Mouse (Mus musculus): ENCODE measurements around the gene Mocs2. TPM values are rescaled to one million over a fixed set of nuclear protein-coding genes. Genes with fewer than 3 reads are reported as not detected.

Mocs2 gene
- 0.11 and 0.19 TPM in 2 replicates for polyA plus RNA-seq (2012)

DNA sequence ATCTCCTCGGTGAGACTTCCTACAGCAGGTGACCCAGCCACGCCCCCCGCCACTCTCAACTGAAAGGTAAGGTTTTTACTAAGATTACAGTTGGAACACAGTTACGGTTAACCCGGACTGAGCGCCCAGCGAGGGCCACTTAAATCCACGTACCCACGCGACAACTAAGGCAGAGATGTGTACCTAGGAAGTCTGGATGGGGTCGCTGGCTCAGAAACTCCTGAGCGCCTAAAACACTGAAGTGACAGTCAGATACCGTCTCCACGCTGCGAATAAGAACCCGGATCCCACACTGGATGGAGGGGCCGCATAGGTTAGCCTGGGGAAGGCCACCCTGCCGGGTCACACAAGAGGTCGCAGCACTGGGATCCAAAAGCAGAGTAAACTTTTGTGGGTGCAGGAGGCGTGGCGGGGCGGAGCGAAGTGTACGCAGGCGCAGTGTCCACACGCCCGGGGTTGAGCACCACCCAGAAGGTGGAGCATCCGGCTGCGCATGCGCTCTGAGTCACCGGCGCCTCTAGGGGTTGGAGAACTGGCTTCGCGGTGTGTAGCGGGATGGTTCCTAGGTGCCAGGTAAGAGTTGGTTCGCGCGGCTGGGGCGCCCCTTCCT lies at the start of gene Mocs2:
Gene Mocs2, plus strand, starts transcription at position 486 of the 610 bp plus-strand sequence.
- H3K9me3 ChIP-seq (ENCODE audit: control insufficient read depth, low read length), result no peaks in the 10 kb centered on the region
- H3K27me3 ChIP-seq (ENCODE audit: control insufficient read depth), result no peaks in the 10 kb centered on the region
- H3K36me3 ChIP-seq (ENCODE audit: control insufficient read depth), result peaks cover 18% of the 10 kb centered on the region
- H3K4me3 ChIP-seq (replicated peaks), result peak within 1 kb of the TSS; percentile 86
- TF ChIP-seq GATA1 (IDR thresholded peaks at IDR 0.05; ENCODE audit: low read length), result no peak
- TF ChIP-seq TAL1 (IDR thresholded peaks at IDR 0.05; ENCODE audit: low read length), result no peak
- H3K4me1 ChIP-seq (ENCODE audit: control insufficient read depth), result peaks cover 19% of the 10 kb centered on the region

DNA sequence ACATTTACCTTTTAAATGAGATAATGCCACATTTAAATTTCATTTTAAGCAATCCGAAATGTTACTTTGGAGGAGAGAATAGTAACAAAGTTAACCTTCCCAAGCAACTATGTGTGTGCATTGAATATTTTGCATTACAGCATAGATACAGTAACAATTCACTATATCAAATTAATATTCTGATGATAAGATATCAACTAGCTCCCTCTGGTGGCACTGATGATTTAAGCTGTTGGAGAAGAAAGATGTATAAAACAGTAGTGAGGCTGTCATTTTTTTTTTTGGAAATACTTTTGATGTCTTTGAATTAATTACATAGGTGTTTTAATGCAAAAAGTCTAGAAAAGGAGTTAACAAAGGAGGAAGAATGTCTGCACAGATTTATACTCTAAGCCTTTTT lies 26.5 kb upstream of the Mocs2 start:
- H3K36me3 ChIP-seq (ENCODE audit: control insufficient read depth), result no peaks in the 10 kb centered on the region
- H3K27me3 ChIP-seq (ENCODE audit: control insufficient read depth), result no peaks in the 10 kb centered on the region
- H3K9me3 ChIP-seq (ENCODE audit: control insufficient read depth, low read length), result no peaks in the 10 kb centered on the region
- H3K4me3 ChIP-seq (replicated peaks), result no peak overlapping the region
- no peaks in the 10 kb centered on the region; the same call in 1 of the 2 replicates for H3K4me1 ChIP-seq (ENCODE audit: control insufficient read depth)
- TF ChIP-seq GATA1 (IDR thresholded peaks at IDR 0.05; ENCODE audit: low read length), result no peak
- TF ChIP-seq TAL1 (IDR thresholded peaks at IDR 0.05; ENCODE audit: low read length), result no peak

- no peak for TF ChIP-seq GATA1 (IDR thresholded peaks at IDR 0.05; ENCODE audit: low read length)
- TF ChIP-seq TAL1 (IDR thresholded peaks at IDR 0.05; ENCODE audit: low read length), result no peak
- no peaks in the 10 kb centered on the region; the same call in 1 of the 2 replicates for H3K4me1 ChIP-seq (ENCODE audit: control insufficient read depth)
- H3K36me3 ChIP-seq (ENCODE audit: control insufficient read depth), result no peaks in the 10 kb centered on the region
- no peaks in the 10 kb centered on the region for H3K9me3 ChIP-seq (ENCODE audit: control insufficient read depth, low read length)
- no peak overlapping the region for H3K4me3 ChIP-seq (replicated peaks)
- no peaks in the 10 kb centered on the region for H3K27me3 ChIP-seq (ENCODE audit: control insufficient read depth)
Measured at GRCm38 (mm10) chr13:114793250-114794030, 24.6 kb upstream of the Mocs2 start.

- Histone ChIP-seq H3K27me3 (ENCODE audit: control insufficient read depth) (no peaks in the 10 kb centered on the region), H3K4me3 (replicated peaks) (no peak overlapping the region), H3K36me3 (ENCODE audit: control insufficient read depth) (no peaks in the 10 kb centered on the region), H3K4me1 (ENCODE audit: control insufficient read depth) (no peaks in the 10 kb centered on the region), H3K9me3 (ENCODE audit: control insufficient read depth, low read length) (no peaks in the 10 kb centered on the region)
- no peak for TF ChIP-seq TAL1 (IDR thresholded peaks at IDR 0.05; ENCODE audit: low read length)
- no peak for TF ChIP-seq GATA1 (IDR thresholded peaks at IDR 0.05; ENCODE audit: low read length)
Measured at GRCm38 (mm10) chr13:114801857-114802256, 16.2 kb upstream of the Mocs2 start.

DNA sequence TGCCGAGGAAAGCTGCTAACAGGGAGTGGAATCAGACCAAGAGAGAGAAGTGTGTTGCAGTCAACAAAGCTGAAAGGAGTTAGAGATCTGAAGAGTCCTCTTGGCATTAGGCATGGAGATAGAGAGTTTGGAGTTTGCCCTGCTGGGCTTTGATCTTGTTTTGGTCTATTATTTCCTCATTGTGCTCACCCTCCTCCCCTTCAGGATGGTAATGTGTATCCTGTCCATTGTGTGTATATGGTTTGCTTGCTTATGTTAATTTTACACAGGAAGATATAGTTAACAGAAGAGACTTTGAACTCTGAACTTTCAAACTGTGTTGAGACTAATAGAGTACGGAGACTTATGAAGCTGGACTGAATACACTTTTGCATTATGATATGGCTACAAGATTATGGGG lies 15.1 kb upstream of the Mocs2 start:
- Histone ChIP-seq H3K4me1 (ENCODE audit: control insufficient read depth) (no peaks in the 10 kb centered on the region), H3K4me3 (replicated peaks) (no peak overlapping the region), H3K9me3 (ENCODE audit: control insufficient read depth, low read length) (no peaks in the 10 kb centered on the region), H3K36me3 (ENCODE audit: control insufficient read depth) (no peaks in the 10 kb centered on the region), H3K27me3 (ENCODE audit: control insufficient read depth) (no peaks in the 10 kb centered on the region)
- no peak for TF ChIP-seq TAL1 (IDR thresholded peaks at IDR 0.05; ENCODE audit: low read length)
- no peak for TF ChIP-seq GATA1 (IDR thresholded peaks at IDR 0.05; ENCODE audit: low read length)

DNA sequence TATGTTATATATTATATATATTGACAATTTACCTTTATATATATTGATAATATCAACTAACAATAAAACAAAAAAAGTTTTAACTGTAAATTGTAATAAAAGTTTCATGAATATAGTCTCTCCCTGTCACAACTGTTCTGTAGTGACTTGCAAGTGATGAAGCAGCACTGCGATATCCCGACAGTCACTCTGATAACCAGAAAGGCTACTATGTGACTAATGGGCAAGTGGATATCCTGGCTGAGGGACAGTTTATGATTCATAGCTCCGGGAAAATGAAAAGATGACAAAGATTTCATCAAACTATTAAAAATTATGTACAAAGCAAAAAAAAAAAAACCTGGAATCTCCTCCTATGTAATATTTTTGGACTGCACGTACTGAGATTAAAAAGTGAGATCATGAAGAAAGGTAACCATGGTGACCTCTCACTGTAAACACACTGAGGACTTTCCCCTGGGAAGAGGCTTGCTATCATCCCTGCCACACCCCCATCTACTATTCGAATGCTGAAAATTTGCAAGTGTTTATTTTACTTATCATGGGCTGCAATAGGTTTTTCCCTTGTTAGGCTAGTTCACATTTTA lies 8.3 kb upstream of the Mocs2 start:
- no peaks in the 10 kb centered on the region for H3K9me3 ChIP-seq (ENCODE audit: control insufficient read depth, low read length)
- no peak for TF ChIP-seq GATA1 (IDR thresholded peaks at IDR 0.05; ENCODE audit: low read length)
- no peak for TF ChIP-seq TAL1 (IDR thresholded peaks at IDR 0.05; ENCODE audit: low read length)
- H3K4me3 ChIP-seq (replicated peaks), result no peak overlapping the region

GRCm38 (mm10) chr13:114818513-114818912 lies 477 bp downstream of the Mocs2 start:
- Histone ChIP-seq H3K36me3 (ENCODE audit: control insufficient read depth) (peaks cover 24% of the 10 kb centered on the region), H3K9me3 (ENCODE audit: control insufficient read depth, low read length) (no peaks in the 10 kb centered on the region), H3K27me3 (ENCODE audit: control insufficient read depth) (no peaks in the 10 kb centered on the region), H3K4me1 (ENCODE audit: control insufficient read depth) (peaks cover 19% of the 10 kb centered on the region), H3K4me3 (replicated peaks) (peak overlapping the region; percentile 86)
- no peak for TF ChIP-seq GATA1 (IDR thresholded peaks at IDR 0.05; ENCODE audit: low read length)
- no peak for TF ChIP-seq TAL1 (IDR thresholded peaks at IDR 0.05; ENCODE audit: low read length)

More for the DNA sequence above, 8.3 kb upstream of the Mocs2 start:
- H3K36me3 ChIP-seq (ENCODE audit: control insufficient read depth), result no peaks in the 10 kb centered on the region
- no peaks in the 10 kb centered on the region for H3K4me1 ChIP-seq (ENCODE audit: control insufficient read depth)
- no peaks in the 10 kb centered on the region for H3K27me3 ChIP-seq (ENCODE audit: control insufficient read depth)

DNA sequence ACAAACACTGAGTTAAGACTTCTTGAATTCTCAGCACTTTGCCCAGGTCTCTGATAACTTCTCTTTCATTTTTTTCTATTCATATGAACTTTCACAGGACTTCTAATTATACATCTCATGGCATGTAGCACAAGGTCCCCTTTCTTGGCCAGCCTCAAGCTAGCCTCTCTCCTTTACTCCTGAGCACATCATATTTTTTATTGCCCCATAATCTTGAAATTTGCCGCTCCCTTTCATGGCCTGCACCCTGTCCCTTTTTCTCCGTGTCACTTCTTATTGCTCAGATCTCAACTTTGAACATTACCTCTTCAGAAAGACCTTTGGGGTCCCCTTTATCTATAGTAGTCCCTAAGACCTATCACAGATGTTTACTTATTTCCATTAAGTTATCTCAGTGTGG lies 4.8 kb downstream of the Mocs2 start:
- H3K4me1 ChIP-seq (ENCODE audit: control insufficient read depth), result peaks cover 11% of the 10 kb centered on the region

DNA sequence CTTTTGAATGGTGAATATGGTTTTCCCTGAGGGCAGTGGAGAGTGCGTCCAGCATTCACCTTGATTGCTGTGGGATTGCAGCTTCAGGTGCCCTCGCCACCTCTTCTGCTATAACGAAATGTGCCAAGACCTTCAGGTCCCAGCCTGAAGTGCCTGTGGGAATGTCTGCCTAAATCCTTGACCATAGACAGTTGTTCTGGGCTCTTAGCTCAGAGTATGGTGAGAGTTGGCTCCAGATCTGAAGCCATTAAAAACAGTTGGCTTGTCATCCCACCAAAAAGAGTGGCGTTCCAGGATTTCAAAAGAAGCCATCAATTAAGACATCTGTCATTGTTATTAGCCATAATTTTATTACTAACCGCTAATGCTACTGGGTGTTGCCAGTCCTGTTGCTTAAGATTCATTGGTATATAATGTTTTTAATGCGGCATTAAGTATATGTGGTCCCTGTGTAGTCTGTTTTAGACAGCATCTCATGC lies 7.4 kb downstream of the Mocs2 start:
- H3K27me3 ChIP-seq (ENCODE audit: control insufficient read depth), result no peaks in the 10 kb centered on the region
- peaks cover 3% of the 10 kb centered on the region; the same call in 1 of the 2 replicates for H3K9me3 ChIP-seq (ENCODE audit: control insufficient read depth, low read length)
- no peaks in the 10 kb centered on the region for H3K4me1 ChIP-seq (ENCODE audit: control insufficient read depth)
- no peak for TF ChIP-seq GATA1 (IDR thresholded peaks at IDR 0.05; ENCODE audit: low read length)
- no peak for TF ChIP-seq TAL1 (IDR thresholded peaks at IDR 0.05; ENCODE audit: low read length)
- H3K4me3 ChIP-seq (replicated peaks), result no peak overlapping the region
- H3K36me3 ChIP-seq (ENCODE audit: control insufficient read depth), result peaks cover 68% of the 10 kb centered on the region

More for the DNA sequence above, 4.8 kb downstream of the Mocs2 start:
- Histone ChIP-seq H3K4me3 (replicated peaks) (no peak overlapping the region), H3K27me3 (ENCODE audit: control insufficient read depth) (no peaks in the 10 kb centered on the region), H3K36me3 (ENCODE audit: control insufficient read depth) (peaks cover 58% of the 10 kb centered on the region), H3K9me3 (ENCODE audit: control insufficient read depth, low read length) (no peaks in the 10 kb centered on the region; the same call in 1 of the 2 replicates)
- TF ChIP-seq TAL1 (IDR thresholded peaks at IDR 0.05; ENCODE audit: low read length) (no peak), GATA1 (IDR thresholded peaks at IDR 0.05; ENCODE audit: low read length) (no peak)

Measured in erythroblast, embryonic 14.5 days (primary cell).